ENCODE assay signal across 8 mouse cellular contexts in the genomic region with DNA sequence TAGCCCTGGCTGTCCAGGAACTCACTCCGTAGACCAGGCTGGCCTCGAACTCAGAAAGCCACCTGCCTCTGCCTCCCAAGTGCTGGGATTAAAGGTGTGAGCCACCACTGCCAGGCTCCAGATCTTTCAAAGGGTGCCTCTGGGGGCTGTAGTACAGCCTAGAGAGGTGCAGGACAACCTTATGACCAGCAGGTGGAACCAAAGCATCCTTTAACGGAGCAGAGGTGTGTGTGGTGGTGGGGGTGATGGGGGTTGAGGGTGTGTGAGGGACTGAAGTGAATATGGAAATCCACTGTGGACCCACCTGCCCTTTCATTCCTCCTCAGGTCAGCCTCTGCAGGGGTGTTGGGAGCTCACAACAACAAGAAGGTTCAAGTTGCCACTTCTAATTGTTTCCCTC. TPM values are rescaled to one million over a fixed set of nuclear protein-coding genes. Genes with fewer than 3 reads are reported as not detected.
DNase-seq lines count a peak whose midpoint lies in the region; ATAC-seq and TF ChIP-seq lines count a peak whose summit lies in the region.

No protein-coding gene starts in this region.

- DNase-seq in heart, postnatal 4 days = peak; percentile 35
- no peak for DNase-seq in heart, adult 18-20 months
- peak; percentile 54 for DNase-seq in ES-E14 (ENCODE audit: low read depth, low spot score)
- DNase-seq in retina, embryonic 14.5 days (ENCODE audit: low spot score) = peak; percentile 40
- no peak for DNase-seq in midbrain, embryonic 10.5 days (ENCODE audit: low spot score)
- DNase-seq in ovary, adult 18-20 months (ENCODE audit: low spot score) = no peak
- DNase-seq in urinary bladder, postnatal 25 days (ENCODE audit: low spot score) = no peak

- WGBS in midbrain, embryonic 10.5 days = 70% methylated on average over 3 of the region's 3 CpGs

- H3K4me3 ChIP-seq in ES-E14 (ENCODE audit: insufficient read depth in 1 of 2, low read depth in 1 of 2, low read length in 2 of 2, poor library complexity in 1 of 2, severe bottlenecking in 1 of 2) = no peak overlapping the region
- H3K4me3 ChIP-seq in midbrain, embryonic 10.5 days = no peak overlapping the region

- no peaks in the 10 kb centered on the region for H3K36me3 ChIP-seq in ES-E14 (ENCODE audit: control insufficient read depth, insufficient read depth, low read length, poor library complexity, severe bottlenecking)
- no peaks in the 10 kb centered on the region for H3K36me3 ChIP-seq in midbrain, embryonic 10.5 days

- H3K27me3 ChIP-seq in midbrain, embryonic 10.5 days (ENCODE audit: low read depth, poor library complexity, severe bottlenecking) = no peaks in the 10 kb centered on the region

- no peak overlapping the region for H3K27ac ChIP-seq in ES-E14 (ENCODE audit: insufficient read depth, low read depth, low read length, poor library complexity, severe bottlenecking)
- H3K27ac ChIP-seq in midbrain, embryonic 10.5 days (replicated peaks) = no peak overlapping the region

- peak; percentile 40 to 61; a peak in 3 of 4 replicates for ATAC-seq in hematopoietic stem cell, adult 5-6 weeks (replicated peaks in 1 of 2; ENCODE audit: insufficient read depth in 1 of 2, low FRiP score in 2 of 2, low TSS enrichment in 1 of 2, low read depth in 1 of 2, poor library complexity in 2 of 2, severe bottlenecking in 2 of 2)

- H3K9ac ChIP-seq in ES-E14 (ENCODE audit: insufficient read depth, low read depth, low read length, poor library complexity, severe bottlenecking) = no peak overlapping the region

- H3K9me3 ChIP-seq in ES-E14 (ENCODE audit: control insufficient read depth, insufficient read depth, low read depth, low read length) = no peaks in the 10 kb centered on the region
- no peaks in the 10 kb centered on the region for H3K9me3 ChIP-seq in midbrain, embryonic 10.5 days (replicated peaks)

- in situ Hi-C loops in ES-E14 (cut with MboI; ENCODE audit: low sequenced_read_pairs in 2 of 2, unreplicated experiment in 2 of 2) = loop anchor here in 1 of 2 experiments (5.0 kb wide), 1 partner anchor 77 kb away; no protein-coding TSS in a partner anchor

- peaks cover 0 to 11% of the 10 kb centered on the region in 2 experiments; a peak in 1 of 4 replicates for H3K4me1 ChIP-seq in ES-E14 (ENCODE audit: control insufficient read depth in 2 of 2, insufficient read depth in 2 of 2, low read length in 2 of 2, poor library complexity in 1 of 2)
- H3K4me1 ChIP-seq in midbrain, embryonic 10.5 days = peaks cover 7% of the 10 kb centered on the region

TF ChIP-seq in ES-E14, 5 proteins besides CTCF, POLR2A, EP300 and RAD21:
- TF ChIP-seq CHD2 (IDR thresholded peaks at IDR 0.05; ENCODE audit: low read depth, low read length) (no peak), ZC3H11A (IDR thresholded peaks at IDR 0.05; ENCODE audit: borderline replicate concordance, low read depth, low read length) (0 out of 2 replicates have a peak, but pooled peaks have one; percentile 3), MAFK (IDR thresholded peaks at IDR 0.05; ENCODE audit: insufficient read depth, low read depth, low read length) (no peak)
TF ChIP-seq in ES-E14: peak in this region for 1.

RNA-seq across cellular contexts. Expression of a gene that starts 4.6 kb away (rescaled TPM):
- total RNA-seq in heart, postnatal 4 days (2021) = 1 to 10 TPM; 4.9 to 6.7 TPM
- 1 to 10 TPM; 5.5 to 6.7 TPM for total RNA-seq in heart, adult 18-20 months (2021)
- total RNA-seq in ES-E14 (2012; rRNA removed) = 0.04 and 2.0 TPM in 2 replicates
- not detected in 2 replicates for total RNA-seq in hematopoietic stem cell, adult 5-6 weeks (2017)
- polyA plus RNA-seq in midbrain, embryonic 10.5 days (2016; fragmentation: Nextera tagmentation; extraction: Ambion mirVana) = 0.75 TPM in 1 of 2 replicates, not detected in the other

RNA-seq across cellular contexts. Expression of a gene that starts 4.8 kb away (rescaled TPM):
- total RNA-seq in heart, postnatal 4 days (2021) = 10 to 100 TPM; 19.2 to 21.1 TPM
- total RNA-seq in heart, adult 18-20 months (2021) = 10 to 100 TPM; 44.2 to 67.1 TPM
- 9.6 and 11.9 TPM in 2 replicates for total RNA-seq in ES-E14 (2012; rRNA removed)
- total RNA-seq in hematopoietic stem cell, adult 5-6 weeks (2017) = 68.0 and 95.2 TPM in 2 replicates
- polyA plus RNA-seq in midbrain, embryonic 10.5 days (2016; fragmentation: Nextera tagmentation; extraction: Ambion mirVana) = 14.6 and 20.6 TPM in 2 replicates

RNA-seq across cellular contexts. Expression of a gene that starts 23.5 kb away (rescaled TPM):
- 10 to 100 TPM; 24.9 to 26.7 TPM for total RNA-seq in heart, postnatal 4 days (2021)
- 10 to 100 TPM; 19.3 to 23.4 TPM for total RNA-seq in heart, adult 18-20 months (2021)
- total RNA-seq in ES-E14 (2012; rRNA removed) = 75.5 and 93.1 TPM in 2 replicates
- 19.1 and 21.7 TPM in 2 replicates for total RNA-seq in hematopoietic stem cell, adult 5-6 weeks (2017)
- polyA plus RNA-seq in midbrain, embryonic 10.5 days (2016; fragmentation: Nextera tagmentation; extraction: Ambion mirVana) = 68.2 and 68.4 TPM in 2 replicates

Comparison
In these comparisons a context has a peak if more than half of its experiments do, and no peak if none do; other contexts are left out.
1. DNase-seq: peak in heart, postnatal 4 days (single experiment), ES-E14 (single experiment) and retina, embryonic 14.5 days (single experiment); none in heart, adult 18-20 months (0 of 2), midbrain, embryonic 10.5 days (single experiment), ovary, adult 18-20 months (single experiment) and urinary bladder, postnatal 25 days (single experiment).